Mouse (Mus musculus): ENCODE results near the gene Plpp6. TPM values are rescaled to one million over a fixed set of nuclear protein-coding genes. Genes with fewer than 3 reads are reported as not detected.

Plpp6 gene
- polyA plus RNA-seq (2012; rRNA removed), result 5.0 and 5.1 TPM in 2 replicates

DNA sequence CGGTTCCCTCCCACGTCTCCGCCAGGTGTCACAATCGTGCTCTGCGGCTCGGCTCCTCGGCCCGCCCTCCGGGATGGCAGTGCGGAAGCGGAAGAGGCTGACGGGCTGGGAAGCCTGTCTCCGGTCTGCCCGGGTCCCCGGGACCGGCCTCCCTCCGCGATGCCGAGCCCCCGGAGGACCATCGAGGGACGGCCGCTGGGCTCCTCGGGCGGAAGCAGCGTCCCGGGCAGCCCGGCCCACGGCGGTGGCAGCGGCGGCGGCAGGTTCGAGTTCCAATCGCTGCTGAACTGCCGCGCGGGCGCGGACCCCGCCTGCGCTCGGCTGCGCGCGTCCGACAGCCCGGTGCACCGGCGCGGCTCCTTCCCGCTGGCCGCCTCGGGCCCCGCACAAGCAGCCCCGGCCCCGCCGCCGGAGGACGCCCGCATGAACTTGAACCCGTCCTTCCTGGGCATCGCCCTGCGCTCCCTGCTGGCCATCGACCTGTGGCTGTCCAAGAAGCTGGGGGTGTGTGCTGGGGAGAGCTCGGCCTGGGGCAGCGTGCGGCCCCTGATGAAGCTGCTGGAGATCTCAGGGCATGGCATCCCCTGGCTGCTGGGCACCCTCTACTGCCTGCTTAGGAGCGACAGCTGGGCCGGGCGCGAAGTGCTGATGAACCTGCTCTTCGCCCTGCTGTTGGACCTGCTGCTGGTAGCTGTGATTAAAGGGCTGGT is at the start of gene Plpp6:
Gene Plpp6, plus strand, starts transcription at position 112 of the 710 bp plus-strand sequence.

DNA sequence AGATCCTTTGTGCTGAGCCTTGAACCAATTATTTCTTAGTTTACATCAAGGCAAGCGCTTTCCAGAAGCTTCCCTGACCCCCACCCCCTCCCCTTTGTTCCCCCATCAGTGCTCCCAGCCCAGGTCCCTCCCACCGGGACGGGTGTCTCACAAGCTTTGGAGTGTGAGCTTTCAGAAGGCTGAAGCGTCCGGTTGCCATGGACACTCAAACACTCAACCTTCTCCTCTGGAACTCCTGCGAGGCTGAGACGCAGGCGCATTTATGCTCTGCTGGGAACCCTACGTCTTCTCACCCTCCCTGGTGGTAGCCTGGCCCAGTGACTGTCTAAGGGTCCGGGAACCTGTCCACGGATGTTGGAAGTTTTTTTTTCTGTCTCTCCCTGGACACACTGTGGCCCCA is 3.9 kb downstream of the Plpp6 start, which contains the start of gene 4430402I18Rik:
Gene 4430402I18Rik, minus strand, starts transcription at position 149 of the 400 bp plus-strand sequence.

DNA sequence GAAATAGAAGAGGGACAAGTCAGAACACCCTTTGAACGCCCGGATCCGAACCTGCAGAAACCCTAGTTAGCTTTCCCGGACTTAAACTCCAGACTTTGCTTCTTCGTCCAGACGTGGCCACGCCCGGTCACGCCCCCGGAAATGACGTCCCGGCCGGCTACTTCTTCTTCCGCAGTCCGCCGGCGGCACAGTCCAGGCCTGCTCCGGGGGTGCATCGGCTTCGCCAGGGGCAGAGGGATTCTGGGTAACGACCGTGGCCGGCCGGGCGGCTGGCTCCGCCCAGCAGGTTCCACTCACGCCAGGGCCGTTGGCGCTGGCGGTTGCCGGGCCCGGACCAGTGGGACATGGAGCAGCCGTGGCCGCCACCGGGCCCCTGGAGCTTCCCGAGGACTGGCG is 26.4 kb downstream of the Plpp6 start, which contains the start of gene Cdc37l1:
Gene Cdc37l1, plus strand, starts transcription at position 159 of the 396 bp plus-strand sequence.

Other genes with a start within 250 kb of the Plpp6 start
- gene Slc1a1, start 128.9 kb upstream of the Plpp6 start, polyA plus RNA-seq (2012; rRNA removed), result 0.86 and 0.95 TPM in 2 replicates
- gene 4430402I18Rik, start 3.8 kb downstream of the Plpp6 start, polyA plus RNA-seq (2012; rRNA removed), result 0.43 and 0.97 TPM in 2 replicates
- gene Cdc37l1, start 26.4 kb downstream of the Plpp6 start, polyA plus RNA-seq (2012; rRNA removed), result 29.3 and 42.7 TPM in 2 replicates
- gene Ak3, start 84.0 kb downstream of the Plpp6 start, polyA plus RNA-seq (2012; rRNA removed), result 24.7 and 36.3 TPM in 2 replicates
- 30.8 and 32.9 TPM in 2 replicates for gene Rcl1, start 137.4 kb downstream of the Plpp6 start, polyA plus RNA-seq (2012; rRNA removed)